Mouse (Mus musculus) limb, embryonic 11.5 days (tissue): ENCODE results near the gene Aldh1l2. TPM values are rescaled to one million over a fixed set of nuclear protein-coding genes. Genes with fewer than 3 reads are reported as not detected.

Experiments
- ATAC-seq: fragments of 200-750 bp; cut with Nextera tagmentation; 2 replicates; pipeline ENCODE4 v1.8.0; 2017; ENCODE audit warnings: low read depth; ENCODE audit not compliant: insufficient number of reproducible peaks, low FRiP score, low TSS enrichment
- DNase-seq: peaks from one replicate; pipeline ENCODE4 v3.0.0-alpha.2; 2015; ENCODE audit warnings: low spot score
- H3K27ac ChIP-seq: fragments of 300-500 bp; sonication (generic); replicated peaks from 2 replicates; pipeline ENCODE4 v1.5.1; 2014; ENCODE audit warnings: low read depth, mild to moderate bottlenecking, low read length
- H3K27me3 ChIP-seq: fragments of 300-500 bp; sonication (generic); 2 replicates; pipeline ENCODE4 v1.6.1; 2014; ENCODE audit warnings: mild to moderate bottlenecking, low read length, mixed read lengths; ENCODE audit not compliant: control insufficient read depth, insufficient read depth
- H3K36me3 ChIP-seq: fragments of 300-500 bp; sonication (generic); 2 replicates; pipeline ENCODE4 v1.6.1; 2014; ENCODE audit warnings: mild to moderate bottlenecking, low read length, moderate library complexity, mixed read lengths; ENCODE audit not compliant: control insufficient read depth, insufficient read depth
- H3K4me1 ChIP-seq: fragments of 300-500 bp; sonication (generic); 2 replicates; pipeline ENCODE4 v1.6.1; 2014; ENCODE audit warnings: low read length, mixed read lengths; ENCODE audit not compliant: control insufficient read depth, insufficient read depth
- H3K4me2 ChIP-seq: fragments of 300-500 bp; sonication (generic); 2 replicates; pipeline ENCODE4 v1.6.1; 2014; ENCODE audit warnings: low read depth, mild to moderate bottlenecking, moderate library complexity; ENCODE audit not compliant: severe bottlenecking
- H3K4me3 ChIP-seq: fragments of 300-500 bp; sonication (generic); 2 replicates; pipeline ENCODE4 v1.5.1; 2014; ENCODE audit warnings: low read depth, low read length
- H3K9ac ChIP-seq: fragments of 300-500 bp; sonication (generic); 2 replicates; pipeline ENCODE4 v1.6.1; 2014; ENCODE audit warnings: mild to moderate bottlenecking, low read length
- H3K9me3 ChIP-seq: fragments of 300-500 bp; sonication (generic); 2 replicates; pipeline ENCODE4 v1.6.1; 2016; ENCODE audit warnings: low read length; ENCODE audit not compliant: control insufficient read depth
- WGBS: fragments of 180-500 bp; shearing (Covaris S2); extraction: QIAGEN DNeasy Blood & Tissue Kit; methylation state at CpG from one replicate; pipeline ENCODE4 v1.1.7; 2014; 5-methylcytosine and 5-hydroxymethylcytosine counted together
- polyA plus RNA-seq: library from polyadenylated mRNA; unstranded; fragments of >200 nt; fragmentation: Nextera tagmentation; extraction: Ambion mirVana; gene quantifications from 2 replicates; pipeline ENCODE4 v1.2.1, GENCODE M21; 2014

The Aldh1l2 gene
- polyA plus RNA-seq, 1 experiment from 2014 or later = 1.3 TPM

DNA sequence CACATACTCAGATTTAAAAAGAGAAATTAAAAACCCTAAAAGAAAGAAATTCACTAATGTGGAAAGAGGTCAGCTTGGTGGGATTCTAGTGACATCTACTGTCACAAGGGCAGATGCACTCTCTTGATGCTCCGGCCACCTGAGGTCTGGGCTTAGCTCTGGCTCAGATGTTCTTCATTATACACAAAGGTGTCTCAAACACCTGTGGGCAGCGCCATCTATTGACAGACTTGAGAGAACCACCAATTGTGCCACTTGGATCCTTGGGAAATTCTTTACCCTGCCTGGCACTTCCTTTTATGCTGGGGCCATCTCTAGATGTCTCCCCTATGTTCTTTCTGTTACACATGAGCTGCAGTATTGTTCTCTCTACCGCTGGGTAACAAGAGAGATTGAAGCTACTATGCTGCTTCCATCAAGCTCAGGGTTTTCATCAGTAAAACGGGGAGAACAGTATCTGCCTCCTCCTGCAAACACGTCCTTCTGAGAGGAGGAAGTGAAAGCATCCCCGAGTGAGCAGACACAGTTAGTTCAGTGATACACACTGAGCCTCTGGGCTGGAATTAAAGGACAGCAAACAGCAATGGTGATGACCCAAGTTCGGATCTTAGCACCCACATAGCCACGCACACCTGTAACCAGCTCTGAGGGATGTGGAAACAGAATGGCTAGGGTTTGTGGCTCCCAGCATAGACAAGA, 24.8 kb downstream of the Aldh1l2 start:
- no peak overlapping the region for H3K4me2 ChIP-seq
- H3K36me3 ChIP-seq = no peaks in the 10 kb centered on the region
- WGBS = 64% methylated on average over 8 of the region's 8 CpGs
- ATAC-seq (no peak), DNase-seq (no peak)
- H3K9me3 ChIP-seq = no peaks in the 10 kb centered on the region
- H3K27me3 ChIP-seq = no peaks in the 10 kb centered on the region
- no peak overlapping the region for H3K9ac ChIP-seq
- H3K4me3 ChIP-seq = no peak overlapping the region
- H3K4me1 ChIP-seq = no peaks in the 10 kb centered on the region
- H3K27ac ChIP-seq = no peak overlapping the region

DNA sequence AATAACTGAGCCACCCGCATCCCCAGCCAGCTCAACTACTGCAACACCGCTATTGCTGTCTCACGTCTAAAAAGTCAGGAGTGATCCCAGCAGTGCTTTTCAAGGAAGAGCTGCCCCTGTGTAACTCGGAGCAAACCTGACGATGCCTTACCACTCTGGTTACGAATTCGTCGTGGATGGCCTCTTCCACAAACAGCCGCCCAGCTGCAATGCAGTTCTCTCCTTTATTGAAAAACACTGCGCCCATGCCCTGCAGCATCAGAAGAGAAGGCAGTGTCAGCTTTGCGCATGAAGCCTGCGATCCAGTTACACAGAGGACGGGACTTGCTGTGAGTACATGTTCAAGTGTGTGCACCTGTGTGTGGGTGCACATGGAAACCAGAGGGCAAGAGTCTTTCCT, 36.6 kb downstream of the Aldh1l2 start:
- H3K4me3 ChIP-seq = no peak overlapping the region
- no peak overlapping the region for H3K9ac ChIP-seq
- no peak overlapping the region for H3K4me2 ChIP-seq
- no peaks in the 10 kb centered on the region for H3K4me1 ChIP-seq
- DNase-seq (no peak), ATAC-seq (no peak)
- no peaks in the 10 kb centered on the region for H3K36me3 ChIP-seq
- H3K27ac ChIP-seq = no peak overlapping the region
- WGBS = 88% methylated on average over 13 of the region's 13 CpGs
- H3K27me3 ChIP-seq = no peaks in the 10 kb centered on the region
- no peaks in the 10 kb centered on the region for H3K9me3 ChIP-seq

DNA sequence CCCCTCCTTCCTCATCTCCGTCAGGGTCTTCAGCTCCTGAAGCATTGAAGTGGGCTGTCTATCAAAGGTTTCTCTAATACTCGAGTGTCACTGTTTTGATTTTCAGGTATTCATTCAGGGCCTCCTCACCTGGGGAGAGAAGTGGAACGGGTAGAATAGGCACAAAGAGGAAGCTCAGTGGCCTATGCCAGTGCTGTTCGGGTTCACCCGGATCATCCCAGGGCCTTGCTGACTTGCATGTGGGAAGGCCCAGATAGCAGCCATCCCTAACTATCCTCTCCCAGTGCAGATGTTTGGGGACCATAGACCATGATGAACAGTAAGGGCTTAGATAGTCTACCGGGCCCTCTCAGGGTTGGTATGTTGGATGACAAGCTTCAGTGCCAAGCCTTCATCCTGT, 43.4 kb downstream of the Aldh1l2 start:
- no peaks in the 10 kb centered on the region for H3K4me1 ChIP-seq
- no peak overlapping the region for H3K9ac ChIP-seq
- DNase-seq (no peak), ATAC-seq (no peak)
- no peaks in the 10 kb centered on the region for H3K36me3 ChIP-seq
- H3K27ac ChIP-seq = no peak overlapping the region
- no peaks in the 10 kb centered on the region for H3K27me3 ChIP-seq
- no peaks in the 10 kb centered on the region for H3K9me3 ChIP-seq
- WGBS = 91% methylated on average over 6 of the region's 6 CpGs
- no peak overlapping the region for H3K4me2 ChIP-seq
- no peak overlapping the region for H3K4me3 ChIP-seq

DNA sequence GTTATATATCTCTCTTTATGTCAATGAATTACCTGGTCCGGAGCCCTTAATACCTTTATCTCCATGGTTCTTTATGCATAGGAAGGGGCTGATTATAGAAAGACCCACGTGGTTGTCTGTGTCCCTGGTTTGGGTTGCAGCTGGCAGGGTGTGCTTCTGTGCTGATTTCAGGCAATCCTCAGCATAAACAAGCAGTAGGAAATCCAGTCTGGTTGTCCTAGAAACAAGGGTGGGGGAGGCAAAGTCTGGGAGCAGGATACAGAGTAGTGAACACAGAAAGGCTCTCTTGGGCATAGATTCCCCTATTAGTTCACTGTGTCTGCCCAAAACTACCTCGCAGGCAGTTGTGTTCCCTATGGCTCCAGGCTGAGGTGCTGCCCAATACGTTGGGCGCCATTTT, 56.7 kb downstream of the Aldh1l2 start:
- H3K9ac ChIP-seq = no peak overlapping the region
- no peaks in the 10 kb centered on the region for H3K36me3 ChIP-seq
- no peaks in the 10 kb centered on the region for H3K4me1 ChIP-seq
- no peak overlapping the region for H3K4me2 ChIP-seq
- DNase-seq = no peak
- H3K27ac ChIP-seq = no peak overlapping the region
- H3K4me3 ChIP-seq = no peak overlapping the region
- ATAC-seq = no peak
- no peaks in the 10 kb centered on the region for H3K9me3 ChIP-seq
- H3K27me3 ChIP-seq = no peaks in the 10 kb centered on the region
- WGBS = 84% methylated on average over 5 of the region's 5 CpGs

DNA sequence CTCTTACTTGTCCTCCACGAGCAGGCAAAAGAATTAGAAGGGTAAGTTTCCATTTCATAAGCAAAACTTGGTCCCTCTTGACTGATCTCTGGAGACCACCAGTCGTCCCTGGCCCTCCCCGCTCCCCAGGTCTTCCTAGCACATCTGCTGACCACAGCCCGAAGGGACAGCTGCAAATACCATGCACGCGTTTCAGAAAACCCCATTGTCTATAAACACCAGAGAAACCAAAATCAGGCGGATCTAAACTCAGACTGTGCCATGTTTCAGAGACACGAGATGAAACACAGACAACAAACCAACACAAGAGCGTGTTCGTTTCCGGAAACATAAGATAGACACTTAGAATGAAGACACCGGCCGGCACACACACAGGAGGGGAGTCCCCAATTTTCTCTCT, 58.7 kb downstream of the Aldh1l2 start:
- ATAC-seq (no peak), DNase-seq (no peak)
- WGBS = 95% methylated on average over 13 of the region's 13 CpGs
- no peaks in the 10 kb centered on the region for H3K27me3 ChIP-seq
- no peaks in the 10 kb centered on the region for H3K36me3 ChIP-seq
- no peak overlapping the region for H3K9ac ChIP-seq
- no peak overlapping the region for H3K4me2 ChIP-seq
- no peak overlapping the region for H3K4me3 ChIP-seq
- H3K27ac ChIP-seq = no peak overlapping the region
- H3K4me1 ChIP-seq = no peaks in the 10 kb centered on the region
- no peaks in the 10 kb centered on the region for H3K9me3 ChIP-seq

DNA sequence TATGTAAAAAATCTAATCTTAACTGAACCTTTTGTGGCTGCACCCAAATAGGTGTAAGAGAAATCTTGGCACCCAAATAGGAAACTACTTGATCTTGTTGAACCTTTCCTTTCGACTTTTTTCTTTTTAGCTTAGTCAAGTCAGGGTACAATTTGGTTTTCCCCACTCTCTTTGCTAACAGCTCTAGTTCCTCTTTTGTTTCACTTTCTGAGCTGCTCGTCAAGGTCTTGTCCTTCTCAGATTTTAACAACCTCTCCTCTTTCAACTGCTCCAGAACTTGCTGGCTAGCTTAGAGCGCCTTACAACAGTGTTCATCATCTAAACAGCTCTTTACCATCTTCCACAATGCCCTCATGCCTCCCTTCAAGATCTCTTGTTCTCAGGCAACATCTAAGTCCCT, 76.4 kb downstream of the Aldh1l2 start:
- no peak for DNase-seq

DNA sequence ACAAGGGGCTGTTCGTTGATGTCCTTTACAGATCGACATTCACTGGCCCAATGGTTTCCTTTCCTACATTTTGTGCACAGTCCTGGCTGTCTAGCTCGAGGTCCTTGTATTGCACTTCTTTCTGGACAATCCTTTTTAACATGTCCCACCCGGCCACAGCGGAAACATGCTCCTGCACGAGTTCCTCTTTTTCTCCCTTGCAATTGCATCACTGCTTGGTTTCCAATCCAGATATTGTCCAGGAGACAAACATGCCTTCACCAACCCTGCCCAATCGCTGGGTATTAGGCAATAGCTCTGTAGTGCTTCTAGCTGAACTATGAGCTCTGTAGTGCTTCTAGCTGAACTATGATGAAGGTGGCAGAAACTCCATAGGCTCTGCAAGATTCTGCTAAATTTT, 85.4 kb downstream of the Aldh1l2 start:
- Histone ChIP-seq H3K27me3 (no peaks in the 10 kb centered on the region), H3K4me2 (no peak overlapping the region), H3K9ac (no peak overlapping the region), H3K4me3 (no peak overlapping the region), H3K27ac (no peak overlapping the region), H3K9me3 (peaks cover 7% of the 10 kb centered on the region; the same call in 1 of the 2 replicates), H3K36me3 (no peaks in the 10 kb centered on the region), H3K4me1 (no peaks in the 10 kb centered on the region)
- 91% methylated on average over 7 of the region's 7 CpGs for WGBS
- no peak for DNase-seq
- no peak for ATAC-seq

More for the DNA sequence above, 76.4 kb downstream of the Aldh1l2 start:
- Histone ChIP-seq H3K27ac (no peak overlapping the region), H3K27me3 (no peaks in the 10 kb centered on the region), H3K4me1 (no peaks in the 10 kb centered on the region), H3K9ac (no peak overlapping the region), H3K36me3 (no peaks in the 10 kb centered on the region), H3K9me3 (peaks cover 6% of the 10 kb centered on the region; the same call in 1 of the 2 replicates), H3K4me3 (no peak overlapping the region), H3K4me2 (no peak overlapping the region)
- 91% methylated on average over 3 of the region's 3 CpGs for WGBS
- no peak for ATAC-seq
